Mouse (Mus musculus) adrenal gland, postnatal 10 days (tissue): ENCODE measurements at regions not wholly inside any gene's neighbourhood (a gene's known extent, or its start where the extent isn't known, plus 50 kb on each side); places are given as distances from the start of the nearest gene placed in this dataset.

Experiments
- DNase-seq: peaks from one replicate; pipeline ENCODE4 v3.0.0; 2021; ENCODE audit warnings: mixed read lengths

- DNase-seq, result no peak
Measured at GRCm38 (mm10) chr2:74349809-74350208, 229.4 kb downstream of the Lnpk start.

GRCm38 (mm10) chr2:74306301-74306700 lies 272.9 kb downstream of the Lnpk start:
- DNase-seq, result no peak

- no peak for DNase-seq
Measured at GRCm38 (mm10) chr2:74300885-74301451, 278.3 kb downstream of the Lnpk start.

- peak; percentile 69 for DNase-seq
Measured at GRCm38 (mm10) chr2:74300366-74300791, 278.9 kb downstream of the Lnpk start.

- no peak for DNase-seq
Measured at GRCm38 (mm10) chr2:74292641-74293040, 286.6 kb downstream of the Lnpk start.

- no peak for DNase-seq
Measured at GRCm38 (mm10) chr2:74291416-74292396, 287.5 kb downstream of the Lnpk start.

GRCm38 (mm10) chr2:74285624-74286023 lies 293.6 kb downstream of the Lnpk start:
- no peak for DNase-seq

- no peak for DNase-seq
Measured at GRCm38 (mm10) chr2:74264963-74265362, 314.3 kb downstream of the Lnpk start.

GRCm38 (mm10) chr2:74257034-74257781 lies 322.0 kb downstream of the Lnpk start:
- DNase-seq, result no peak

GRCm38 (mm10) chr2:74247521-74247920 lies 331.7 kb downstream of the Lnpk start:
- DNase-seq, result peak; percentile 21

- DNase-seq, result no peak
Measured at GRCm38 (mm10) chr2:74246631-74247030, 332.6 kb downstream of the Lnpk start.

GRCm38 (mm10) chr2:74244203-74244602 lies 333.1 kb upstream of the Atp5g3 start:
- DNase-seq, result no peak

GRCm38 (mm10) chr2:74243801-74244200 lies 332.7 kb upstream of the Atp5g3 start:
- no peak for DNase-seq

- DNase-seq, result peak; percentile 3
Measured at GRCm38 (mm10) chr2:74239586-74239985, 328.5 kb upstream of the Atp5g3 start.

GRCm38 (mm10) chr2:74217437-74217836 lies 306.3 kb upstream of the Atp5g3 start:
- DNase-seq, result no peak

- DNase-seq, result no peak
Measured at GRCm38 (mm10) chr2:74210210-74210609, 299.1 kb upstream of the Atp5g3 start.

- no peak for DNase-seq
Measured at GRCm38 (mm10) chr2:74209421-74209917, 298.3 kb upstream of the Atp5g3 start.

- no peak for DNase-seq
Measured at GRCm38 (mm10) chr2:74207440-74207839, 296.3 kb upstream of the Atp5g3 start.

GRCm38 (mm10) chr2:74202776-74203175 lies 291.6 kb upstream of the Atp5g3 start:
- DNase-seq, result no peak

GRCm38 (mm10) chr2:74201608-74202323 lies 290.6 kb upstream of the Atp5g3 start:
- peak; percentile 9 for DNase-seq

- DNase-seq, result no peak
Measured at GRCm38 (mm10) chr2:74199550-74199949, 288.4 kb upstream of the Atp5g3 start.
